Mouse (Mus musculus): ENCODE results near the gene Traf3ip3. TPM values are rescaled to one million over a fixed set of nuclear protein-coding genes. Genes with fewer than 3 reads are reported as not detected.

Gene Traf3ip3
- total and polyA plus RNA-seq, 3 experiments, result 60.9 to 72.9 (median 68.8) TPM

DNA sequence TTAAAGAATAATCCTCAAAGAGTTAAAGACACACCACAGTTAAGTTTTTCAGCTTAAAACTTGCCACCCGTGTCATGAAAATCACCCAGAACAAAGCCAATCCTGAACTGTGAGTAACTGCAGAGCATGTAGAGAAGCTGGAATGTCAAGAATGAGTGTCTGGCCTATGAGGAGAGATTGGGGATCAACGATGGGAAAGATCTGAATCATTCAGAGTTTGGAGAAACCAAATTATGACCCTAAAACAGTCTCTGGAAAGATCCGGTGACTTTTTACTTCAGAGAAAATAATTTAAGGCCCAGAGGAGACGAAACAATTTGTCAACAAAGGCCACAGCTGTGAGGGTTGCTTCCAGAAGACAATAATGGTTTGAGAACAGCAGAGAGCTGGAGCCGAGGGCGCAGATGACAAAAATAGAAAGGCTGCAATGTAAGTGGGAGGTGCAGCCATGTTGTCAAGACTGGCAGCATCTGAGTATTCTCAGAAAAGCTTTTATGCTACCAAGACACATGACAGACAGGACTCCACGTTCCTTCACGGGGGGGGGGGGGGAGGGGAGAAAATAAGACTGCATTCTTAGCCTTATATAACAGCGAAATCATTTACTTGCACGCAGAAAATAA lies 42.2 kb upstream of the Traf3ip3 start:
- in situ Hi-C loops (cut with MboI; ENCODE audit: low pct_ligation_motif_present, low pct_unique_long_range_greater_than_20kb, low sequenced_read_pairs), result no loop called here
- Histone ChIP-seq H3K79me2 (replicated peaks; ENCODE audit: control insufficient read depth, extremely low read depth, insufficient read depth, poor library complexity, severe bottlenecking) (no peaks in the 10 kb centered on the region), H3K4me3 (replicated peaks in 1 of 3; ENCODE audit: low read depth in 2 of 3, low read length in 2 of 3, poor library complexity in 1 of 3) (no peak overlapping the region), H3K27me3 (replicated peaks) (no peaks in the 10 kb centered on the region), H3K4me1 (ENCODE audit: control insufficient read depth in 1 of 2, insufficient read depth in 2 of 2) (peaks cover 14 to 49% of the 10 kb centered on the region in 2 experiments), H3K9me3 (replicated peaks; ENCODE audit: low read length) (no peaks in the 10 kb centered on the region), H3K36me3 (replicated peaks in 1 of 2; ENCODE audit: control insufficient read depth in 1 of 2, insufficient read depth in 1 of 2, low read length in 1 of 2) (peaks cover 3 to 14% of the 10 kb centered on the region in 2 experiments), H3K27ac (ENCODE audit: insufficient read depth, low read depth) (no peak overlapping the region), H3K9ac (ENCODE audit: insufficient read depth, low read depth) (no peak overlapping the region), H3K4me2 (ENCODE audit: insufficient read depth, low read depth, poor library complexity, severe bottlenecking) (no peak overlapping the region)
- TF ChIP-seq PAX5 (IDR thresholded peaks at IDR 0.05; ENCODE audit: low read length) (no peak), ZNF384 (IDR thresholded peaks at IDR 0.05; ENCODE audit: low read depth, low read length) (no peak), CHD1 (IDR thresholded peaks at IDR 0.05; ENCODE audit: low read depth, low read length) (no peak), JUN (IDR thresholded peaks at IDR 0.05; ENCODE audit: insufficient read depth, low read depth, low read length) (no peak), NRF1 (IDR thresholded peaks at IDR 0.05; ENCODE audit: low read depth, low read length) (no peak), NELFE (IDR thresholded peaks at IDR 0.05; ENCODE audit: low read depth, low read length) (no peak), MEF2A (IDR thresholded peaks at IDR 0.05; ENCODE audit: borderline replicate concordance, low read depth, low read length) (no peak), MXI1 (IDR thresholded peaks at IDR 0.05; ENCODE audit: low read depth, low read length) (no peak), ETS1 (conservative IDR thresholded peaks at IDR 0.05; ENCODE audit: low read depth, low read length) (no peak), GABPA (IDR thresholded peaks at IDR 0.05; ENCODE audit: insufficient replicate concordance, low read depth, low read length) (no peak), JUND (conservative IDR thresholded peaks at IDR 0.05; ENCODE audit: low read depth, low read length) (no peak), POLR2AphosphoS2 (IDR thresholded peaks at IDR 0.05; ENCODE audit: low read depth, low read length) (no peak), TCF12 (IDR thresholded peaks at IDR 0.05; ENCODE audit: low read depth, low read length) (no peak), USF2 (conservative IDR thresholded peaks at IDR 0.05; ENCODE audit: low read depth, low read length) (no peak), MAX (IDR thresholded peaks at IDR 0.05; ENCODE audit: low read length) (no peak), ZMIZ1 (IDR thresholded peaks at IDR 0.05; ENCODE audit: low read depth, low read length) (no peak), SIN3A (IDR thresholded peaks at IDR 0.05; ENCODE audit: low read length) (no peak), RAD21 (IDR thresholded peaks at IDR 0.05; ENCODE audit: low read depth, low read length) (no peak), POLR2A (IDR thresholded peaks at IDR 0.05; ENCODE audit: low read depth, low read length) (no peak)
- dilution Hi-C loops (cut with MboI; ENCODE audit: extremely low pct_ligation_motif_present, extremely low pct_unique_long_range_greater_than_20kb, low sequenced_read_pairs), result no loop called here
- DNase-seq (ENCODE audit: extremely low read depth), result no peak

- dilution Hi-C loops (cut with MboI; ENCODE audit: extremely low pct_ligation_motif_present, extremely low pct_unique_long_range_greater_than_20kb, low sequenced_read_pairs), result no loop called here
- TF ChIP-seq ELF1 (IDR thresholded peaks at IDR 0.05; ENCODE audit: low read depth, low read length) (0 out of 2 replicates have a peak, but pooled peaks have one; percentile 41), MAZ (IDR thresholded peaks at IDR 0.05; ENCODE audit: low read depth, low read length) (no peak), ZKSCAN1 (IDR thresholded peaks at IDR 0.05; ENCODE audit: borderline replicate concordance, low read depth, low read length) (no peak), UBTF (IDR thresholded peaks at IDR 0.05; ENCODE audit: low read depth, low read length) (no peak), MEF2A (IDR thresholded peaks at IDR 0.05; ENCODE audit: borderline replicate concordance, low read depth, low read length) (no peak), ZMIZ1 (IDR thresholded peaks at IDR 0.05; ENCODE audit: low read depth, low read length) (no peak), CHD1 (IDR thresholded peaks at IDR 0.05; ENCODE audit: low read depth, low read length) (no peak), E2F4 (IDR thresholded peaks at IDR 0.05; ENCODE audit: insufficient replicate concordance, low read depth, low read length) (peak; percentile 90; the same call in 1 of the 2 replicates), TCF12 (IDR thresholded peaks at IDR 0.05; ENCODE audit: low read depth, low read length) (0 out of 2 replicates have a peak, but pooled peaks have one; percentile 15), POLR2AphosphoS2 (IDR thresholded peaks at IDR 0.05; ENCODE audit: low read depth, low read length) (no peak), PAX5 (IDR thresholded peaks at IDR 0.05; ENCODE audit: low read length) (no peak), RAD21 (IDR thresholded peaks at IDR 0.05; ENCODE audit: low read depth, low read length) (no peak; the same call in none of the 2 replicates), JUND (conservative IDR thresholded peaks at IDR 0.05; ENCODE audit: low read depth, low read length) (no peak), KAT2A (IDR thresholded peaks at IDR 0.05; ENCODE audit: insufficient replicate concordance, low read length) (no peak), ETS1 (conservative IDR thresholded peaks at IDR 0.05; ENCODE audit: low read depth, low read length) (peak; percentile 31; the same call in 1 of the 2 replicates), MYC (IDR thresholded peaks at IDR 0.05; ENCODE audit: low read depth, low read length) (no peak), MAX (IDR thresholded peaks at IDR 0.05; ENCODE audit: low read length) (no peak), USF2 (conservative IDR thresholded peaks at IDR 0.05; ENCODE audit: low read depth, low read length) (no peak), MXI1 (IDR thresholded peaks at IDR 0.05; ENCODE audit: low read depth, low read length) (no peak), USF1 (IDR thresholded peaks at IDR 0.05; ENCODE audit: low read depth, low read length) (no peak), POLR2A (IDR thresholded peaks at IDR 0.05; ENCODE audit: low read depth, low read length) (no peak), NELFE (IDR thresholded peaks at IDR 0.05; ENCODE audit: low read depth, low read length) (no peak), MAFK (IDR thresholded peaks at IDR 0.05; ENCODE audit: insufficient replicate concordance, low read length) (no peak)
Observed at GRCm38 (mm10) chr1:193242863-193243262, 41.4 kb upstream of the Traf3ip3 start.

More at GRCm38 (mm10) chr1:193242863-193243262, 41.4 kb upstream of the Traf3ip3 start:
- Histone ChIP-seq H3K9me3 (replicated peaks; ENCODE audit: low read length) (no peaks in the 10 kb centered on the region), H3K27ac (ENCODE audit: insufficient read depth, low read depth) (no peak overlapping the region), H3K4me3 (replicated peaks in 1 of 3; ENCODE audit: low read depth in 2 of 3, low read length in 2 of 3, poor library complexity in 1 of 3) (no peak overlapping the region), H3K27me3 (replicated peaks) (no peaks in the 10 kb centered on the region), H3K79me2 (replicated peaks; ENCODE audit: control insufficient read depth, extremely low read depth, insufficient read depth, poor library complexity, severe bottlenecking) (no peaks in the 10 kb centered on the region), H3K9ac (ENCODE audit: insufficient read depth, low read depth) (no peak overlapping the region), H3K4me2 (ENCODE audit: insufficient read depth, low read depth, poor library complexity, severe bottlenecking) (peak overlapping the region; percentile 44), H3K4me1 (ENCODE audit: control insufficient read depth in 1 of 2, insufficient read depth in 2 of 2) (peaks cover 16 to 48% of the 10 kb centered on the region in 2 experiments), H3K36me3 (replicated peaks in 1 of 2; ENCODE audit: control insufficient read depth in 1 of 2, insufficient read depth in 1 of 2, low read length in 1 of 2) (peaks cover 3 to 17% of the 10 kb centered on the region in 2 experiments)
- in situ Hi-C loops (cut with MboI; ENCODE audit: low pct_ligation_motif_present, low pct_unique_long_range_greater_than_20kb, low sequenced_read_pairs), result no loop called here
- DNase-seq (ENCODE audit: extremely low read depth), result peak; percentile 82
